Mouse (Mus musculus): ENCODE data around the gene Zfp212. TPM values are rescaled to one million over a fixed set of nuclear protein-coding genes. Genes with fewer than 3 reads are reported as not detected.

The Zfp212 gene
- total RNA-seq, 1 experiment from 2014 or later = 12.7 TPM

Other genes with a start within 250 kb of the Zfp212 start
- 185 and 205 TPM in 2 replicates for gene Pdia4, start 107.0 kb upstream of the Zfp212 start, total RNA-seq (2017)
- 1.1 TPM in 2 replicates for gene Zfp786, start 89.6 kb upstream of the Zfp212 start, total RNA-seq (2017)
- 21.6 and 24.5 TPM in 2 replicates for gene Zfp398, start 84.8 kb upstream of the Zfp212 start, total RNA-seq (2017)
- gene Zfp282, start 43.3 kb upstream of the Zfp212 start, total RNA-seq (2017) = 14.5 and 16.9 TPM in 2 replicates
- gene Zfp956, start 32.9 kb downstream of the Zfp212 start, total RNA-seq (2017) = 7.3 and 10.7 TPM in 2 replicates
- 16.2 and 34.6 TPM in 2 replicates for gene Zfp777, start 128.4 kb downstream of the Zfp212 start, total RNA-seq (2017)
- gene Zfp746, start 166.1 kb downstream of the Zfp212 start, total RNA-seq (2017) = 28.2 and 33.0 TPM in 2 replicates